Mouse (Mus musculus): ENCODE measurements at regions not wholly inside any gene's neighbourhood (a gene's known extent, or its start where the extent isn't known, plus 50 kb on each side); places are given as distances from the start of the nearest gene placed in this dataset.

- dilution Hi-C loops (cut with MboI; ENCODE audit: extremely low pct_ligation_motif_present, extremely low pct_unique_long_range_greater_than_20kb, low sequenced_read_pairs), result no loop called here
Measured at GRCm38 (mm10) chr6:147774626-147775025, 272.4 kb upstream of the Far2 start.

GRCm38 (mm10) chr6:147779466-147779865, 267.6 kb upstream of the Far2 start:
- Histone ChIP-seq H3K9ac (ENCODE audit: insufficient read depth, low read depth) (no peak overlapping the region), H3K79me2 (replicated peaks; ENCODE audit: control insufficient read depth, extremely low read depth, insufficient read depth, poor library complexity, severe bottlenecking) (no peaks in the 10 kb centered on the region), H3K27me3 (replicated peaks) (no peaks in the 10 kb centered on the region), H3K4me3 (replicated peaks in 1 of 3; ENCODE audit: low read depth in 2 of 3, low read length in 2 of 3, poor library complexity in 1 of 3) (no peak overlapping the region), H3K4me1 (ENCODE audit: control insufficient read depth in 1 of 2, insufficient read depth in 2 of 2) (no peaks in the 10 kb centered on the region), H3K9me3 (replicated peaks; ENCODE audit: low read length) (no peaks in the 10 kb centered on the region), H3K36me3 (replicated peaks in 1 of 2; ENCODE audit: control insufficient read depth in 1 of 2, insufficient read depth in 1 of 2, low read length in 1 of 2) (no peaks in the 10 kb centered on the region), H3K27ac (ENCODE audit: insufficient read depth, low read depth) (no peak overlapping the region), H3K4me2 (ENCODE audit: insufficient read depth, low read depth, poor library complexity, severe bottlenecking) (no peak overlapping the region)
- TF ChIP-seq JUN (IDR thresholded peaks at IDR 0.05; ENCODE audit: insufficient read depth, low read depth, low read length) (no peak), RCOR1 (conservative IDR thresholded peaks at IDR 0.05; ENCODE audit: low read depth, low read length) (no peak), MAX (IDR thresholded peaks at IDR 0.05; ENCODE audit: low read length) (no peak), MXI1 (IDR thresholded peaks at IDR 0.05; ENCODE audit: low read depth, low read length) (no peak), MAFK (IDR thresholded peaks at IDR 0.05; ENCODE audit: insufficient replicate concordance, low read length) (no peak), IRF4 (IDR thresholded peaks at IDR 0.05; ENCODE audit: low read depth, low read length) (no peak), USF2 (conservative IDR thresholded peaks at IDR 0.05; ENCODE audit: low read depth, low read length) (no peak), KAT2A (IDR thresholded peaks at IDR 0.05; ENCODE audit: insufficient replicate concordance, low read length) (no peak), TBP (conservative IDR thresholded peaks at IDR 0.05; ENCODE audit: low read depth, low read length) (no peak), UBTF (IDR thresholded peaks at IDR 0.05; ENCODE audit: low read depth, low read length) (no peak), NELFE (IDR thresholded peaks at IDR 0.05; ENCODE audit: low read depth, low read length) (no peak), CTCF (conservative IDR thresholded peaks at IDR 0.05 in 1 of 2, IDR thresholded peaks at IDR 0.05 in 1 of 2; ENCODE audit: low read depth in 2 of 2, low read length in 2 of 2) (no peak), JUND (conservative IDR thresholded peaks at IDR 0.05; ENCODE audit: low read depth, low read length) (no peak), BHLHE40 (IDR thresholded peaks at IDR 0.05; ENCODE audit: low read depth, low read length) (no peak), RAD21 (IDR thresholded peaks at IDR 0.05; ENCODE audit: low read depth, low read length) (no peak), MYC (IDR thresholded peaks at IDR 0.05; ENCODE audit: low read depth, low read length) (no peak), EP300 (IDR thresholded peaks at IDR 0.05; ENCODE audit: low read length) (no peak), ZNF384 (IDR thresholded peaks at IDR 0.05; ENCODE audit: low read depth, low read length) (no peak), ZMIZ1 (IDR thresholded peaks at IDR 0.05; ENCODE audit: low read depth, low read length) (no peak), ZC3H11A (IDR thresholded peaks at IDR 0.05; ENCODE audit: low read depth, low read length) (no peak)
- DNase-seq (ENCODE audit: extremely low read depth), result no peak
- dilution Hi-C loops (cut with MboI; ENCODE audit: extremely low pct_ligation_motif_present, extremely low pct_unique_long_range_greater_than_20kb, low sequenced_read_pairs) (no loop called here), in situ Hi-C loops (cut with MboI; ENCODE audit: low pct_ligation_motif_present, low pct_unique_long_range_greater_than_20kb, low sequenced_read_pairs) (no loop called here)

More at GRCm38 (mm10) chr6:147774626-147775025, 272.4 kb upstream of the Far2 start:
- in situ Hi-C loops (cut with MboI; ENCODE audit: low pct_ligation_motif_present, low pct_unique_long_range_greater_than_20kb, low sequenced_read_pairs), result no loop called here
- Histone ChIP-seq H3K36me3 (replicated peaks in 1 of 2; ENCODE audit: control insufficient read depth in 1 of 2, insufficient read depth in 1 of 2, low read length in 1 of 2) (no peaks in the 10 kb centered on the region), H3K27me3 (replicated peaks) (no peaks in the 10 kb centered on the region), H3K27ac (ENCODE audit: insufficient read depth, low read depth) (no peak overlapping the region), H3K4me3 (replicated peaks in 1 of 3; ENCODE audit: low read depth in 2 of 3, low read length in 2 of 3, poor library complexity in 1 of 3) (no peak overlapping the region), H3K9me3 (replicated peaks; ENCODE audit: low read length) (no peaks in the 10 kb centered on the region), H3K4me1 (ENCODE audit: control insufficient read depth in 1 of 2, insufficient read depth in 2 of 2) (no peaks in the 10 kb centered on the region), H3K79me2 (replicated peaks; ENCODE audit: control insufficient read depth, extremely low read depth, insufficient read depth, poor library complexity, severe bottlenecking) (no peaks in the 10 kb centered on the region), H3K4me2 (ENCODE audit: insufficient read depth, low read depth, poor library complexity, severe bottlenecking) (no peak overlapping the region), H3K9ac (ENCODE audit: insufficient read depth, low read depth) (no peak overlapping the region)
- no peak for TF ChIP-seq SIN3A (IDR thresholded peaks at IDR 0.05; ENCODE audit: low read length)
- TF ChIP-seq MAX (IDR thresholded peaks at IDR 0.05; ENCODE audit: low read length), result no peak
- TF ChIP-seq MYC (IDR thresholded peaks at IDR 0.05; ENCODE audit: low read depth, low read length), result no peak
- TF ChIP-seq E2F4 (IDR thresholded peaks at IDR 0.05; ENCODE audit: insufficient replicate concordance, low read depth, low read length), result no peak
- DNase-seq (ENCODE audit: extremely low read depth), result no peak

Data from CH12.LX (cell line).